Mouse (Mus musculus): Measurements from ENCODE around the gene Nbas.

Nbas gene

DNA sequence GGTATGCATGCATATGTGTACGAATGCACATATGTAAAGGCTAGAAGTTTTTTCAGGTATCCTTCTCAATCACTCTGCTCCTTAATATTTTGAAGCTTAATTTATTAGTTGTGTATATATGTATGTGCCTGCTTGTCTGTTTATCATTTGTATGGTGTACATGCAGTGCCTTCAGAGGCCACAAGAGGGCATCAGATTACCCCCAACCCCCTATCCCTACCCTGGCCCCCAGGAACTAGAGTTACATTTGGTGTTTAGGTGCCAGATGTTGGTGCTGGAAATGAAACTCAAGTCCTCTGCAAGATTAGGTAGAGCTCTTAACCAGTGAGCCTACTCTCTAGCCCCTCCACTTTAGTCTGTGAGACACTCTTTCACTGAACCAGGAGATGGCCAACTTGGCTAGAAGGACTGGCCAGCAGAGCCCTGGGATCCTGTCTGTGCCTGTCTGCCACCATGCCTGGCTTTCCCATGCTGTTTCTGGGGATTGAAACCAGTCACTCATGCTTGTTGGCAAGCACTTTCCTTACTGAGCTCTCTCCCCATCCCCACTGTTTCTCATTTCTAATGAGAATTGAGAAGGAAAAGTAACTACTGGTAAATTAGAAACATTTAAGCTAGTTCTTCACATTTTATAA lies 263.9 kb downstream of the Nbas start:
- DNase-seq (ENCODE audit: low read depth, low spot score), result peak; percentile 8

- DNase-seq (ENCODE audit: low read depth, low spot score), result no peak
These were observed 270.2 kb downstream of the Nbas start for GRCm38 (mm10) chr12:13539171-13539570.

DNA sequence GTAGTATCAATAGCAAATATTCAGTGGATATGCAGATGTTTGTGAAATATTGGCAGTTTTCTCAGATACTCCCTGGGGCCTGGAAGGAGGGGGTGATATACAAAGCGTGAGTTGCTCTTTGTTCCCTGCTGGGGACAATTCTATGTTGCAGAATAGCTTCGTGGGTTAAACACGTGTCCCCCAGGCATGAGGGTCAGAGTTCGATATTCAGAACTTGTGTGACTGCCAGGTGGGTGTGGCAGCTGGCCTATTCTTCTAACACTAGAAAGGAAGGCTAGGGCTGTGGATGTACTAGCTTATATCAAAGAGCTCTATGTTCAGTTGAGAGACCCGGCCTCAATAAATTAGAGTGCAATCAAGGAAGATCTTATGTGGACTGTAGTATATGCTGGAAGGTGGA lies 274.9 kb downstream of the Nbas start:
- no peak for DNase-seq (ENCODE audit: low read depth, low spot score)

DNA sequence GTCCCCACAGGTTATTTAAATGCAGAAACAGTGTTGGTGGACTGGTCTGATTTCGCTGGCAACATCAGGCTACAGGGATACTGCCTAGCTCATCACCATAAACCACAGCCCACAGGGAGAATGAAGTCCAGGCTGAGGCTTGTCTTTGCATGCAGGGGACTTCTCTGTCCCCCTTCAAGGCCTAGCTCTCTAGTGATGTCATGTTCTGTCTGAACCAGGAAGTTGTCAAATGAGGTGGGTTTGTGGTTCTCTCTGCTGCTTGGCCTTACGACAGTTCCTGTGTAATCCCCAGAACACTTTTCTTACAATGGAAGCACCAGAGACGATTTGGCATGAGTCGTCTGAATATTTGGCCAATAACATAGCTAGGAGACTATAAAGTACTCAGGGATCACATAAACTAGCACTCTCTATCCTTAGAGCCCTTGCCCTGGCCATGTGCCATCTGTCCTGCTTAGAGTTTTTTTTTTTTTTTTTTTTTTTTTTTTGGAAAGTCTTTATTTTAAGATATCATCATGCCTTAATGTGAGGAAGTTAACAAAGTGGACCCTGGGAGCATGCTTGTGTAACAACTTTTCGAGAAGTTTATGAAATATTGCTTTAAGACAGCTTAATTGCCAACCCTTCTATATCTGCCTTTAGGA lies 294.8 kb downstream of the Nbas start:
- DNase-seq (ENCODE audit: low read depth, low spot score), result no peak

DNA sequence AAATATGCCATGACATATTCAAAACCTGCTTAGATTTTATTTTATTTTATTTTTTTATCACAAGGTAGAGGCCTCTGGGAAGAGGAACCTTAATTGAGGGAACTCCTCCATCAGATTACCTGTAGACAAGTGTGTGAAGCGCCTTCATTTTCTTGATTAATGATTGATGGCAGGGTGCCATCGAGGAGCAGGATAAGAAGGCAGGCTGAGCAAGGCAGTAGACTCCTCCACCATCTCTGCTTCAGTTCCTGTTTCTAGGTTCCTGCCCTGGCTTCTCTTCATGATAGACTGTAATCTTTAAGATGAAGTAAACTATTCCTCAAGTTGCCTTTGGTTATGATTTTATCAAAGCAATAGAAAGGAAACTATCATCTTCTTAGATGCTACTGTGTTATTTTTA lies 295.4 kb downstream of the Nbas start:
- no peak for DNase-seq (ENCODE audit: low read depth, low spot score)

DNA sequence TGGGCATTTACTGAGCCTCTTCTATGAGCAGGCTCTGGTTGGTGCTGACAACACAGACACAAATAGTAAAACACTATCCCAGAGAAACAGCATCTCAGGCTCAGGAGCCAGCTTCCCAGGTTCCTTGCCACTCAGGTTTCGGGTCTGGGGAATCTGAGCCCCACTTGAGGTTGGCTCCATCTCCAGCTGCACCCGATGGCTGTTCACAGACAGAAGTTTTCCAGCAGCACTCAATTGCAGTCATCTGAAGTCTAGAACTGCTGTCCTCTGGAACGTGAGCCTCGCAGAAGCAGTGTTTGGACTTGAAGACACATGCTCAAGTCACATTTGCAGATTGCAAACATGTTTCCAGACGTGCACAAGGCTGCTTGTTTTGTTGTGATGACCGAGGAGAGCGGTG lies 297.5 kb downstream of the Nbas start:
- no peak for DNase-seq (ENCODE audit: low read depth, low spot score)

DNA sequence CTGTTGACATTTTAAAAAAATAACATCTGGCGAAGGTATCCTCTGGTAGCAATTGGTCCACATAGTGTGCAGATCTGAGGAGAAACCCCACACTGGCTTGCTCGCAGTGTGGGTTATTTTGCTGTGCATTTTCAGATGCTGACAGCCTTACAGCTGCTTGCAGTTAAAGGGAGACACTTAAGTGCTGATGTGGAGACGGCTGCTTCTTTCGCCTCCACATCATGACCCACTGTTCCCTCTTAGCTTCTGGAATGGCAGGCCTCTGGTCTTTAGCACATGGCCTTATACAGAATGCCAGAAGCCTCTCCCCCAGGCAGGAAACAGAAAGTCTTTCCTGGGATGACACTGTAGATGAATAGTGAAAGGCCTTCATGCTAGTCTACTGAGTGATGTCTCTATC lies 306.2 kb downstream of the Nbas start:
- no peak for DNase-seq (ENCODE audit: low read depth, low spot score)

GRCm38 (mm10) chr12:13575605-13576600 lies 307.0 kb downstream of the Nbas start:
- DNase-seq (ENCODE audit: low read depth, low spot score), result no peak

DNA sequence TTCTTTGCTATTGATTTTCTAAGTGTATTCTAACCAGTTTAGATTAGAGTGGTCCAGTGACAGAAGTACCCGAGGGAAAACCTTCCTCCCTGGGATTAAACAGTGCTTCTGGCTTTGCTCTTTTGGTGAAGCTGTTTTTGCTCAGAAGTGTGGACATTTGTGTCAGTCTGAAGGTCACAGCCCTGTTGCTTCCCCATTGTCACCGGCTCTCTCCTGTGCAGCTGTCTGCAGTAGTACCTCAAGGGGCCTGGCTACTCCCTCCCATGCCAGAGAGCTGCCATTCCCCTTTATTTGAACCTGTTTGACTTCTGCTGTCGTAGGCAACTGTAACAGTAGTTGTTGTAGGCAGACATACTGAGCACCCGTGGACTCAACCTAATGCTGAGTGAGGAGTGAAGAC lies 307.8 kb downstream of the Nbas start:
- DNase-seq (ENCODE audit: low read depth, low spot score), result no peak

- DNase-seq (ENCODE audit: low read depth, low spot score), result no peak
These were observed 311.9 kb downstream of the Nbas start for GRCm38 (mm10) chr12:13580796-13581195.

DNA sequence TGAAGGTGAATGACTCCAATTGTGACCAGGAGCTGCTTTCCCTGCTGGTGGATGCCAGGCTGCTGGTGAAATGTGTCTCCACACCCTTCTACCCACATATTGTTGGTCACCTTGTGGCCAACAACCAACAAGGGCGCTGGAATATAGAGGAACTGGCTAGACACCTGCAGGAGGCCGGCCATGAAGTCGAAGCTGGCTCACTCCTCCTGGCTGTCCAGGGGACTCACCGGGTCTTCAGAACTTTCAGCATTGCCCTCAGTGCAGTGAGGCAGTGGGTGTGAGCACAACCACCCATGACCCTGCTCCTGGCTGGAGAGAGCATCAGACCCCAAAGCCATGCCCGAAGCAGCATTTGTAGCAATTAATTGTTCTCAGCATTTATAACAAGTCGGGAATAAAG lies 314.5 kb downstream of the Nbas start:
- no peak for DNase-seq (ENCODE audit: low read depth, low spot score)

GRCm38 (mm10) chr12:13585527-13586156 lies 316.7 kb downstream of the Nbas start:
- no peak for DNase-seq (ENCODE audit: low read depth, low spot score)

GRCm38 (mm10) chr12:13587675-13588074 lies 318.7 kb downstream of the Nbas start:
- DNase-seq (ENCODE audit: low read depth, low spot score), result no peak

DNA sequence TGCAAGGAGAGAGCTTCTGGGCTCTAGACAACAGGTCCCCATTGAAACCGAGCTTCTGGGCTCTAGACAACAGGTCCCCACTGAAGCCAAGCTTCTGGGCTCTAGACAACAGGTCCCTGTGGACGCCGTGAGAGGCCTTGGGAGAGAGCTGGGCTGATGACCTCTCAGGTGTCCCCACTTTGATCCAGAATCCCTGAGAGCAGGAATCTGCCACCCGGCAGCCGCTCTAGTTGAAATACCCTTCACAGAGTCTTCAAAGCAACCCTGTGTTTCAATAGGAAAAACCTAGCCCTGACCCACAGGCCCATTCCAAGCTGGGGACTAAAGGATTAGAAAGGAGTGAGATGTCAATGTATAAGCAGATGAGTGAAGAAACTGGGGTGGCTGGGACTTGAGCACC lies 320.1 kb downstream of the Nbas start:
- no peak for DNase-seq (ENCODE audit: low read depth, low spot score)

GRCm38 (mm10) chr12:13594746-13595469 lies 326.0 kb downstream of the Nbas start:
- no peak for DNase-seq (ENCODE audit: low read depth, low spot score)

DNA sequence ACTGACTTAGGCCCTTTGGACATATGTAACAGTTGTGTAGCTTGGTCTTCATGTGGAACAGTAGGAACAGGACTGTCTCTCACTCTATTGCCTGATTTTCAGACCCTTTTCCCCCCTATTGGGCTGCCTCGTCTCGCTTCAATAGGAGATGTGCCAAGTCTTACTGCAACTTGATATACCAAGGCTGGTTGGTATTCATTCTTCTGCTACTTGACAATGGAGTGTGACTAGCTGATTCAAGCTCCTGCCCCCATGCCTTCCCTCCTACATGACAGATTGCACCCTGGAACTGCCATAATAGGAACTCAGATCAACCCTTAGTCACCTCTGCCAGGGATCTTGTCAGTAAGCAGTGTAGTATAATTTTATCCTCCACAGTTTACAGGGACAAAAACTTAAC lies 328.1 kb downstream of the Nbas start:
- DNase-seq (ENCODE audit: low read depth, low spot score), result no peak

- peak; percentile 55 for DNase-seq (ENCODE audit: low read depth, low spot score)
These were observed 329.6 kb downstream of the Nbas start for GRCm38 (mm10) chr12:13598545-13598944.

- DNase-seq (ENCODE audit: low read depth, low spot score), result no peak
These were observed 333.5 kb downstream of the Nbas start for GRCm38 (mm10) chr12:13602414-13602813.

DNA sequence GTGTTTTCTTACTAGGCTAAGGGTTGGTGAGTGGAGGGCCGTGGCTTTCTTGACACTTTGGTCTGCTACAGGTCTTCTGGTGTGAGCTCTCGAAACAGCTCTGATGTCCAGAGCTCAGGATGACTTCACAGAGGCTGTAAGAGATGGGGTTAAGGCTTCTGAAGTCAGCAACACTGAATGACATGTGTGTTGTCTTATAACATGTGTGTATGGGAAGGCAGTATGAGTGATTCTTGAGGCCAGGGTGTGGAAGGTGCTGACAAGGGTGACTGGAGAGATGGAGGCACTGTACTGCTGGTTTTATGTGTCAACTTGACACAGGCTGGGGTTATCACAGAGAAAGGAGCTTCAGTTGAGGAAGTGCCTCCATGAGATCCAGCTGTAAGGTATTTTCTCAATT lies 338.1 kb downstream of the Nbas start:
- DNase-seq (ENCODE audit: low read depth, low spot score), result no peak

GRCm38 (mm10) chr12:13609027-13609426 lies 340.1 kb downstream of the Nbas start:
- no peak for DNase-seq (ENCODE audit: low read depth, low spot score)

GRCm38 (mm10) chr12:13613041-13613440 lies 344.1 kb downstream of the Nbas start:
- DNase-seq (ENCODE audit: low read depth, low spot score), result no peak
